Mouse (Mus musculus) cerebellum, adult 11-12 months (tissue): Measurements from ENCODE around the gene Dnah14.
A peak's percentile ranks its signal among the peaks of the same experiment; 100 is the strongest.

Experiments used
- DNase-seq: peaks from one replicate; pipeline ENCODE4 v3.0.0; 2022

Gene Dnah14

DNA sequence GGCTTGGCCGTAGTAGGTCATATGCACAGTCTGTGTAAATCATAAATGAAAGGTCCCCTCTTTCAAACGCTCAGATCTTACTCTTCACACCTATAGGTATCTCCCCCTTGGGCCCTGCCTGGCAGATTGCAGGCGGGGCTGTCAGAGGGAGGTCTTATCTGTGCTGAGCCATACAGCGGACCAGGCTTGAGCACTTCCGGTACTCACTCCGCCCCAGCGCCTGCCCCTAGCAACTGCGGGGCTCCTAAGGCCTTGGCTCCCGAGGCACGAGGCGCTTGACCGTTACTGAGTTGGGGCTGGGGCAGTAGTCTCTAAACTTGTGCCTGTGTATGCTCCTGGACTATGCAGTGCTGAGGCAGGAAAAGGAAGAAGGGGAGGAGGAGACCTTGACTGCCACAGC, at the start of gene Dnah14:
Dnah14 (plus strand) TSS at position 238 of the 400 bp plus-strand sequence.
- DNase-seq, result no peak

- DNase-seq, result no peak
These were observed 47.0 kb upstream of the Dnah14 start for GRCm38 (mm10) chr1:181529368-181529767.

DNA sequence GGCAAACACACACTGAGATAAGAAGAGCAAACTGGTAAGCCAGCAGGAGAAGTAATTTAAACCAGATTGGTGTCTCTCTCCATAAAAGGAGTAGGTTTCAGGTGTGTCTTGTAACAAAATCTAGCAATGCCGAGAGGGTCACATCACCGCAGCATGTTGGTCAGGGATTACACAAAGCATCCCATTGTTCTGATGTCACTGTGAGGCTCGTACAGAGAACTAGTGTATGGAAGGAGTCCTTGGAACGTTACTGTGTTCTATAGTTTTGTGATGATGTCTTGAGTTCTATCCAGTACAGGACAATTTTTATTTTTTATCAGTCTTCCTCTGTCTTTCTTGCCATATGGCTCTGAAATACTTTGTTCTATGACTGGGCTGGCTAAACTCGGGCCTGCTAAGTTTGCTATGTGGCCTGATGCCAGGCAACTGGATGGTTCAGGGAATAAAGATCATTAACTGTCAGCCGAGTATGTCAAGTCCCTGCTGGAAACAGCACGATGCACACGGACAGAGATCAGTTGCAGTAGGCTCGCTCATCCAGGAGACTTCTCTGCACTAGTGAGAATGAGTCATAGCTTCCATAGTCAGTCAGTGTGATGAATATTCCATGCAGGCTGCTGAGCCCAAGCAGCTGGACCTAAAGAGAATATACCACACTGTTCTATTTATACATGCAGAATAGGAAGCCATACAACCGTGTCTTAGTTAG, 41.0 kb upstream of the Dnah14 start:
- DNase-seq, result no peak

GRCm38 (mm10) chr1:181537627-181538525, 38.5 kb upstream of the Dnah14 start:
- no peak for DNase-seq

DNA sequence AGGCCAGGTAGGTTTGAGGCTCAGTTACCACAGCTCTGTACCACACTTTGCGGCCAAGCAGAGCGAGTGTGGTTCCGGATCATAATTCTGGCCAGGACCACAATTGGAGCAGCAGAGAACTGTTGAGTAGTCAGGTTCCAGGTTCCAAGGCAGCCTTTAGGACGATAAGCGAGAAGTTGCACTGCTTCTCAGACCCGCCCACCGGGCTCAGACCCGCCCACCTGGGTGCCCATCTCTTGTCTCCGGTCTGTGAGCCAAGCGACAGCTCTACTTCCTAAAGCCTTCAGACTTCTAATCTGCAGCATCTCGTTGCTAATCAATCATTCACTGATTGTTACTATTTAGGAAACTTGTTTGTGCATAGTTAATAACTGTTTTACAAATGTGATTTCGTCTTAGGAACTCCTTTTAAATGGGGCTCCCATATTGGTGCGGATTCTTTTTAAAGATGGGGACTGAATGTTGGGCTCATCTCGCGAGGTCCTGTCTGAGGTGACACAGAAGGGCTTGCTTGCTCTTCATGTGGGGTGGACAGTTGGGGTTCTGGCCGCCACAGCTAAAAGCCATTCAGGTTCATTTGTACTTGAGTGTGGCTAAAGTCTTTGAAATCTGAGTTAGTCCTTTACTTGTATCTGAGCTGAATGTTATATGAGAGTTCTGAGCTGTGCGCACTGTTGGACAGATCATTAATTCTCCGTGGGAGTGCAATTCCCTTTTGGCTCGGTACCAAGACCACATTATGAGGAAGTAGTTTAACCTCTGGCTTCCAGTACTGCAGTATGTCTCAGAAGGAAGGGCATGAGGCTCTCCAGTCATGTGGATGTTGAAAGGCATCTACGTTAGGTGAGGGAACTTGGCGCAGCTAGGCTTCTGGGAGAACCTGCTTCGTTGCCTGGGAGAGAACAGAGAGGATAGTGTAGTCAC, 36.3 kb upstream of the Dnah14 start:
- DNase-seq, result no peak

GRCm38 (mm10) chr1:181543711-181544383, 32.5 kb upstream of the Dnah14 start:
- DNase-seq, result no peak

DNA sequence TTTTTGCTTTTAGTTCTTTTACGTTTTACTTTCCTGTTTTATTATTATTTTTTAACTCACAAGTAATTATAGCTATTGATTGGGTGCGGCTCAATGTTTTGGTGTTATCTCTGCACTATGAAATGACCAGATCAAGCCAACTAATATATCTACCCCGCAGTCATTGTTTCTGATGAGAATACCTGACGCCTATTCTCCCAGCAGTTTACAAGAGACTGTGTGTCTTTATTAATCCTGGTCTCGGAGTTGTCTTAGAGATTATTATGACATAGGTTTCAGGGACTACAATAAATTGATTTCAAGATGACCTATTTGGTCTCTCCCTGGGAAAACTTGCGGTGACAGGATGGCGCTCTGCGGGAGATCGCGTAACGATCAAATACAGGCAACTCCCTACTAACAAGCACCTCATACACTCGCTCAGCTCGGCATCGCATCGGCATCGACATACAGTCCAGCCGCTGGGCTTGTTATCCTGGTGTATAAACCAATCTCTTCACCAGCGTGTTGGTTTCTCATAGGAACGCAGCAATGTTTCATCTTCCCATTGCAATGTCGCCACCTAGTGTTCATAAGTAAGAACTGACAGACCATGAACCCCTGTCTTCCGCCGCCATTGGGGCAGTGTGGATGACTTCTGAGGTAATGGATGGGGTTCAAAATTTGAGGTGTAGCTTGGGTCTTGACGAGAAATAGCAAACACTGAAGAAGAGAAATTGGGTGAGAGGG, 31.2 kb upstream of the Dnah14 start:
- DNase-seq, result peak; percentile 51

GRCm38 (mm10) chr1:181549987-181550386, 26.4 kb upstream of the Dnah14 start:
- no peak for DNase-seq

DNA sequence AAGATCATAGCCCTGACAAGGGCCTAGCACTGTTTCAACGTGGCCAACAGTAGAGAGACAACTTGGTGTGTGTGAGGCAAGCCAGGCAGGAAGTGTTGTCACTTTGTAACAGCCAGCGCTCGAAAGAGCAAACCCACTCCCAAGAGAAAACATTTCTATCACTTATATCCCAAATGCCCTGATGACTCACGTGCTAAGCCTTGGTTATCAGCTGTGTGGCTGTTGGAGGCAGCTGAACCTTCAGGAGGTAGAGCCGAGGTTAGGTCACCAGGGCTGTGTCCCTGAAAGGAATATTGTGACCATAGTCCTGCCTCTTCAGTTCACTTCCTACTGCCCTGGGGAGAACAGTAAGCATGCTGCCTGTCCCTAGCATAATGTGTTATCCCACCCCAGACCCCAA, 25.5 kb upstream of the Dnah14 start:
- no peak for DNase-seq

GRCm38 (mm10) chr1:181552533-181553410, 23.6 kb upstream of the Dnah14 start:
- peak; percentile 77 for DNase-seq

DNA sequence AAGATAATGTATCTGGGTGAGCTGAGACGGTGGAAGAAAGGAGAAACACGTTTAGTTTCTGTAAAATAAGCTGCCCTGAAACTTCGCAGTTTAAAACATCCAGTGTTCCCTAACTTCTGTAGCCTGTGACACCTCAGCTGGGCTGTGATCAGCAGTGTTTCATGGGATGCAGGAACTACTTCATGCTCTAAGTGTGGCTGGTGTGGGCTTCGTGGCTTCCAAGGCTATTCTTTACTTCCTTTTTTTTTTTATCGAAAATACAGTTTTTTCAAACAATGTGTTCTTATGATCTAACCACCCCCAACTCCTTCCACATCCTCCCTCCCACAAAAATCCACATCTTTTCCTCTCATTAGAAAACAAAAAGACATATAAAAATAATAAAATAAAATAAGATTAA, 20.9 kb upstream of the Dnah14 start:
- no peak for DNase-seq

DNA sequence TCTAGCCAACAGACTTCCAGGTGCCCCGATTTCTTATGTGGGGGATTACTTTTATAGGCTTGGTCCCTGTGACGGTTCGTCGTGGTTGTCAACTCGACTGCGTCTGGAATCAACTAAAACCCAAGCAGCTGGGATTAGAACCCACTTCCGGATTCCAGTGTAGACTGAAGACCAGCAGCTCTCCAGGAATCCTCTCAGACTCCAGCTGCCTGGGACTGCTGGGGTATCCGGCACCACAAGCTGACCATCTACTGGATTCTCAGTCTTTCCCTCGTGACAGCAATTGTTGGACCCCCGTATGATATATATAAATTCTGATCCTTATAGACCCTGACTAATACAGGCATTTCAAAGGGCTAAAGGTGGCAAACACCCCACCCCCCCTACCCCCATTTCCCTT, 16.7 kb upstream of the Dnah14 start:
- DNase-seq, result no peak

GRCm38 (mm10) chr1:181560325-181560724, 16.0 kb upstream of the Dnah14 start:
- no peak for DNase-seq

DNA sequence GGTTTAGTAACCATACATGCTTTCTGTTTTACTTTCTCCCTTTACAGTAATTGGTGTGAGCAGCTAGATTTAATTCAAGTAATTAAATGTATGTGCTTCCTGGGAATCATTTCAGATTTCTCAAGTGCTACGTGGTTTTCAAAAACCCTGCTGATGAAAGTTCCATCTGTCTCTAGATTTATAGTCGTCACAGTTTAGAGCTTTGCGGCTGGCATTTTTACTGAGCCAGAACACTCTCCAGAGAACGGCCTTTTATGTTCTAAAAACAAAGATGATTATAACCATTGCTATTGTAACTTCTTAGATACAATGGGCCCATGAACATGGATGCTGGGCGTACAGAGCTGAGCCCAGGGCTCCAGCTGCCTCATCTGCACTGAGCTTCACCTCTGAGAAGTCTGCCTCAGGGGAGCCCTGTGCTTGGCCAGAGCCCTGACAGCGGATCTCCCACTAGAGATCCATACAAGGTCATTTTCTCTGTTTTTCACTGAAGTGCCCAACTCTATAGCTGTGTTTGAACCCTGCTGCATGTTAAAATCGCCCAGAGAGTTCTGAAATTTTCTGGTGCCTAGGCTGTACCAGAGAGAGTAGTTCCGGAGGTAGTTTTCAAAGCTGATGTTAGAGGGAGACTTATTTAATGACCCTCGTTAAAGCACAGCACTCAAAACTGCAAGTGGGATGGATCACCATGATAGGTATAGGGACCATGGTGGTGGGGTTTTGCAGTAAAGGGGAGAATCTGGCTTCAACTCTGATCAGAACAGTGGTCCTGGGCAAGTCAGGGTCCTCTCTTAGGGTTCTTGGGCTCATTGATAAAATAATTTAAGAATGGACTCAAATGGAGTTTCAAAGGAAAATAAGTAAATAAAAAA, 15.2 kb upstream of the Dnah14 start:
- no peak for DNase-seq

DNA sequence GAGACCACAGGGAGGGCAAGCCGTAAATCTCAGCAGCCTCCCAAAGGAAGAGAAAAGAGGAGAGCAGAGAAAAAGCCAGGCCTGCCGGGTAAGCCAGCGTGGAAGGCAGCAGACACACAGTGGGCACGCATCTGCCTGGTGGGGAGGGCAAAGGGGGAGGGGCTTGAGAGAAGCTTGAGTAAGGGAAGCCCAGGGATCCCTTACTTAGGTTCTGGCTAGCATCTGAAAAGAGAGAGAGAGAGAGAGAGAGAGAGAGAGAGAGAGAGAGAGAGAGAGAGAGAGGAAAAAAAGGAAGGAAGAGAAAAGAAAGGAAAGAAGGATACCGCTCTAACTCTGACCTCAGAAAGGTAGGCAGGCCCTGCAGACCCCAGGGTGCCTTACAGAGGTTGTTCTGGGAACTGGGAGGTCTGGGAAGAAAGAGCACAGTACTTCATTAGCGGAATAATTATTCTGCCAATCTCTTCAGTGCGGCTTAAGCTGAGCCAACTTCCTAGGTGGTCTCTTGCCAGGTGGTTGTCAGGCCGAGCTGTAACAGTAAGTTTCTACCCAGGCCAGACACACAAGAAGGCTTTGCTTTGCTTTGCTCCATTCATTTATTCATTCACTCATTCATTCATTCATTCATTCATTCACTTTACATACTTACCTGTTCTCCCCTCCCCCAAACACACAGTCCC, 14.5 kb upstream of the Dnah14 start:
- DNase-seq, result no peak

DNA sequence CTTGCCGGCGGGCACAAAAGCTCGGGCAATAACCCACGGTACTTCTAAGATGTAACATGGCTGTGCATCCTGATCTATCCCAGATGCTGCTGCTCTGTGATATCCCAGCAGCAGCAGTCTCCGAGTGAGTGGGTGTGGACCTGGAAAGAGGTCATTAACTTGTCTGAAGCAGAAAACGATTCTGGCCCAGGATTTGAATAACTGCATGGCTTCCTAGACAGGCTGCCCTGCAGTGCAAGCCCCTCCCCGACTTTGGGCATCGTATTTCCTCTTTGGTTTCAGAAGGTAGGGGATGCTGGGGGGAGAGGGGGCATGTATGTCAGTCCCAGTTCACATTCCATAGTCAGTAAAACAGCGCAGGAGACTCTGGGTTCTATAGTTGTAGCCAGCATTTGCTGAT, 6.9 kb upstream of the Dnah14 start:
- no peak for DNase-seq

DNA sequence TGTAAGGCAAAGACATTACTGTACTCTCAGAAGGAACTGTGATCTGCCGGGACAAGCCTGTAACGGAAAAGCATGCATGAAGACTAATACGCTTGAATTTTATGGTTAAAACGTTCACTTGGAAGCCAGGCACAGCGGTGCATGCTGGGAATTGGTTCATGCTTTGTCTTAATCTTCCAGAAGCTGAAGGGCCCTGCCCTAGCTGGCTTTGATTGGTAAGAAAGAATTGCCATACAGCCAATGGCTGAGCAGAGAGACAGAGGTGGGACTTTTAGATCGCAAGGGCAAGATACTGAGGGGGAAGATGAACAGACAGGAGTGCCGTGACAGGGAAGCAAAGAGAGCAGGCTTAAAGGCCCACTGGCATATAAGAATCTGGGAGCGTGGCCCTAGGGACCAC, 6.8 kb downstream of the Dnah14 start:
- no peak for DNase-seq

DNA sequence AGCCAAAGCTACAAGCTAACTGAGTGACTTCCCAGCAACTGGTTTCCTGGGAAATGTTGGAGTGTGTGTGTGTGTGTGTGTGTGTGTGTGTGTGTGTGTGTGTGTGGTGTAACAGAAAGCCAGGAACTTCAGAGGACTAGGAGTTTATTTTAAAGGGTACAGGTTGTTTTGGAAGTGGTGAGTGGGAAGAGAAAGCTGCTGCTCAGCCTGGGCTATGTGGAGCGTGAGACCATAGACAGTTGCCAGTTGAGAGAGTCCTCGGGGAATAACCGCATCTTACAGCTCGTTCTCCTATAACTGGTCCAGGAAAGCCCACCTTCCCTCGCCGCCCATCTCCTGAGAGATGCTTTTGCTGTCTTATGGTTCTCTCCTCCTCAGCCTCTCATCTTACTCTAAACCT, 12.8 kb downstream of the Dnah14 start:
- no peak for DNase-seq

GRCm38 (mm10) chr1:181599376-181599775, 23.0 kb downstream of the Dnah14 start:
- no peak for DNase-seq
